Mouse (Mus musculus): Measurements from ENCODE around the gene Wdfy2.

Gene Wdfy2

DNA sequence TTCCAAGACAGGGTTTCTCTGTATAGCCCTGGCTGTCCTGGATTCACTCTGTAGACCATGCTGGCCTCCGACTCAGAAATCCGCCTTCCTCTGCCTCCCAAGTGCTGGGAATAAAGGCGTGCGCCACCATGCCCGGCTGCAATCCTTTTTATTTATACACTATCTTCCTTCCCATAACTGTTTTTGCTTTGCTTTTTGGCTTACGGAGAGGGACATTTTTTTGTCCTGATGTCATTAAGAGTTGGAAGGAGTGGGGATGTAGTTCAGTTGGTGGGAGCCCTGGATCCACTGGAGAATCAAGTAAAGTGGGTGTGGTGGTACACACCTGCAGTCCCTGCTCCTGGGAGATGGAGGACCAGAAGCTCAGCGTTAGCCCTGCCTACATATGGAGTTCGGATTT is 6.7 kb downstream of the Wdfy2 start:
- DNase-seq: no peak

DNA sequence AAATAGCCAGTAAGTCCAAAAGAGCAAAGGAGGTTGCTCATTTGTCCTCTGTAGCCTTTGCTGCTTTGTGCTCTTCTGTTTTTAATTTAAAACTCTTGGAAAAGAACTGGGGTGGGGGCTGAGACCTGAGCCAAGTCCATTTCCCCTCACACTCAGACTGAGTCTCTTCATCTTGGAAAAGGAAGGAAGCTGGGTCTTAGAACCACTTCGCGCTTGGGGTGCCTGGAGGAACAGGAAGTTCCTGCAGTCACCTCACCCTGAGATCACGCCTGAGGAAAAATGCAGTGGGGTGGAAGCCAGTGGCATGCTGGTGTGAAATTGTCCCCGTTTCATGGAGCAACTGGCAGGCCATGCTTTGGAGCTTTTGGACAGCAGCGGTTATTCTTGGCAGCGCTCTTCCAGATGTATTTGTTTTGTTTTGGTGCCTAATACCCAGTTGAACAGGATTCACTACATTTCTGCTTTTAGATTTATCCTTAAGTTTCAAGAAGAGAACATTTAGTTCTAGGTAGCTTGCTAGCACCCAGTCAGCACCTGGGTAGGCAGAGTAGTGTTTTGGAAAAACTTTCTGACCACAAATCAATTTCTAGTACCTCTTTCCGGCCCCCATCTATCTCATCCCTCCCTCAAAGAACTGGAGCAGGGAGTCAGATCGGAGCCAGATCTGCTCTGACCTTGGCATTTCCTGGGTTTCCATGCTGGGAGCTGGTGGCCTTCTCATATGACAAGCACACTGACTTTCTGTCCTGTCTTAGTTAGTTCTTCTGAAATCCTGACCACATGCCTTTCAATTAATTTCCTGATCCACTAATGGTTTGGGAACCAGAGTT is 7.7 kb downstream of the Wdfy2 start:
- peak; percentile 71 for DNase-seq

DNA sequence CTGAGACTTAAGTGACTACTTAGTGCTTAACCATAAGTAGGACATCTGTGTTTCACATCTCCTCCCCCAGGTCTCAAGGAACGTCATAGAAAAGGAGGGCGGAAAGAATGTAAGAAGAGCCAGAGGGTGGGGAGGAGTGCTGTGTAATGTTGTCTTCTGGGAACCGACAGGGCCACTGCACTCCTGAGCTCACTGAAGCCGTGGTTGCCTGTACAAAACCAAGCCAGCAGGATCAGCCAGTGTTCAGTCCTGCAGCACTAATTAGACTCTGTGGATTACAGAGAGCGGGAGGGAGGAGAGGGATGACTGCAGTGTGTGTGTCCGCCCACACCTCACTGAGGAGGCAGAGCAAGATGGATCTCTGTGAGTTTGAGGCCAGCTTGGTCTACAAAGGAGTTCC is 13.5 kb downstream of the Wdfy2 start:
- DNase-seq: peak; percentile 44

DNA sequence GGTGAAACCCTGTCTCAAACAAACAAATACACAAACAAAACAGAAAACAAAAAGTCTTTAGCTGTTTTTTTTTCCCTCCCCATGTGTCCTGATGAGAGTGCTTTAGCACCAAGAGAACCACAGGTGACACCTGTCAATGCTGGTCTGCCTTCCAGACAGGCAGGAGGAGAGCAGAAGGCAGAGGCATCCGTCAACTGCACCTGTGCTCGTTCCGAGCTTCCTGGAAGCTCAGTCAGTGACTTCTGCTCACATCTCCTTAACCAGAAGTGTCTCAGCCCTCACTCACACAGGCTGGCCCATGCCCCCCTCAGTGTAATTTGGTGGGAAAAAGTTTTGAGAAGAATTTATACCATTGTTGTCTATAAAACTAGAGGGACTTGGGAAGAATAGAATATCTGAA is 15.4 kb downstream of the Wdfy2 start:
- no peak for DNase-seq

DNA sequence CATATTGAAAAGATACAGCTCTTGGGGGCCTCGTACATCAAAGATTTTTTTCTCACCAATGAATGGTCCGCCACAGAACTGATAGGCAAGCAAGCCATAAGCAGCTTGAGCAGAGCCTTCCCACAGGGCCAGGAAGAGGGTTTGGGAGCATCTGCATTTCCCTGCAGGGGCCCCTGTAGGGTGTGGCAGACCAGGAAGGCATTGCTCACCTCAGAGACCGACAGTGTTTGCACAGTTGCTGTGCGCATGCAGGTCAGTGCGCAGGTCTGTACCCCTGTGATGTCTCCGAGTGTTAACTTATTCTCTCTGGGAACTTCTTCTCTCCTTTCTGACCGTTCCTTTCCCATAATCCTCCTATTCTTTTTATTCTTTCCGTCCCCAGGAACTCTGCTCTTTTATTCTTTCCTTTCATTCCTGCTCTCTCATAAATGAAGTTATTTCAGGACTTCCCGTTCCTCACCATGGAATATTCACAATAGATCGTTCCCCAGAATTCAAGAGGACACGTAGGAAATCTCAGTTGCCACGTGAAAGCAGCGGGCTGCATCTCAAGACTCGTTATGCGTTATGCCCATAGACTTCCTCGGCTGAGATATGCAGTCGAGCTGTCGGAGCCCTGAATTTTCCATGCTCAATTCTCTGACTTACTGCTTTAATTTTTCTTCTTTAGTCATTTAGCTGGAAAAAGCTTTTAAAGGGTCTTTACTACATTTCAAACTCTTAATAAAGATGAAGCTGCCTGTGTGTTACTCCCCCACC is 17.8 kb downstream of the Wdfy2 start:
- DNase-seq: no peak

DNA sequence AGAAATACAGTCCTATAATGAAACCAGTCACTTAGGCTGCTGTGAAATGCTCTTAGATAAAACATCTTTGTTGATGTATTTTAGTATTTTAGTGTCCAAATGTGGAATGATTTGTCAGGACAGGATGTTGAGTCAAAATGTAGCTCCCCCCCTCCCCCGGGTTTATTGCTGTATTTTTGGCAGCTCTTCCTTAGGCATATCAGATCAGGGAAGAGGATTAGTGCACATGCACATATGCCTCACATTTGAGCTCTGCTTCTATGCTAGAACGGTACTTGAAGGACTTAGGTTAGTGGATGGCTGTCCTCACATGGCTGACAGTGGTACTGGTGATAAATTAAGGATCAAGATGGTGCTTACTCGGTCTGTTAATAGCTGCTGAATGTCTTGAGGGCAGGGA is 18.4 kb downstream of the Wdfy2 start:
- peak; percentile 44 for DNase-seq

DNA sequence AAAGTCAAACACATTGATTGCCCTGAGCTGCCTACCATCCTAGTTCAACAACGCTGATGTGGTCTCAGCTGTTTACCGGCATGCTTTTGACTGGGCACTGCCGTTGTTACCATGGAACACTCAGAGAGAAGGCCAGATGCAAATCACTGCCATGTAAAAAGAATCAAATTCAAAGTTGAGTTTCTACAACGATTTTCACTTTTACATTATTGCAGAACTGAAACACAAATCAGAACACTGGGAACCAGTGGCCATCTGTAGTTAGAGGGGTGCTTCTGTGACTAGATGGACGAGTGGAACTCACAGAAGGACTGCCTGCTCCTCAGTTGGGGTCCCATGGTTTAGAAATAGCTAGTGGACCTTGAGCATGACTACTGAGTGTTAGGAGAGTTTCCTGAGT is 19.0 kb downstream of the Wdfy2 start:
- DNase-seq: no peak

DNA sequence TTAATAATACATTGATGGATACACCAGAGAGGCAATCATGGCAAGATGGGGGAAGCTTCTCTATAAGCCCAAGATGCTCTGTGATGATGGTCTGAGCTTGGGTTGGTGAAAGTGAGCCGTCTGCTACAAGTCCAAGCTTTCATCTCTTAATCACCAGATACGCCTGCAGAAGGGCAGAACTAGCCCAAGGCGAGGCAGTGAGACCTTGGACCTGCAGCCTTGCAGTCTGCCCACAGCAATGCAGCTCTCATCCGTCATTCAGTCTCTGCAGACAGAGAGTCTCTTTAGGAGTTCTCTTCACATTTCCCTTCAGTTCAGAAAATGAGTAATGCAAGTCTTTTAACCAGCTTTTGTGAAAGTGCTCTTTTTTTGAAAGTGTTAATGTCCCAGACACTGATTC is 20.4 kb downstream of the Wdfy2 start:
- no peak for DNase-seq

DNA sequence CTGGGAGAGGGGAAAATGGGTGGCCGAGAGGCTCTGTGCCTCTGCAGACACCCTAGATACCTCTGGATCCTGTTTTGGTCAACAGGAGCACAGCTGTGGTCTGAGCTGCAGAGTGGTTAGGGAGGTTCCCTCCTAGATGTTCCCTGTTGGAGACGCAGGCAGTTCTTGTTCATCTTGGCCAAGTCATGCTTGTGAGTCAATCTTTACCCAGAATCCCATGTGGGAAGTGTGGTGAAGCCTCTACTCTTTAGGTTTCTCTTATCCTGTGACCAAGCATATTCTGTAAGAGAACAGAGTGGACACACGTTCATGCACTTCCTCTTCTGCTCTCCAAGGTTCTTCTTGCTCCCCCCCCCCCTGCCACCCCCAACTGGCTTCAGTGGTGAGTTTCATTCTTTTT is 20.8 kb downstream of the Wdfy2 start:
- no peak for DNase-seq

DNA sequence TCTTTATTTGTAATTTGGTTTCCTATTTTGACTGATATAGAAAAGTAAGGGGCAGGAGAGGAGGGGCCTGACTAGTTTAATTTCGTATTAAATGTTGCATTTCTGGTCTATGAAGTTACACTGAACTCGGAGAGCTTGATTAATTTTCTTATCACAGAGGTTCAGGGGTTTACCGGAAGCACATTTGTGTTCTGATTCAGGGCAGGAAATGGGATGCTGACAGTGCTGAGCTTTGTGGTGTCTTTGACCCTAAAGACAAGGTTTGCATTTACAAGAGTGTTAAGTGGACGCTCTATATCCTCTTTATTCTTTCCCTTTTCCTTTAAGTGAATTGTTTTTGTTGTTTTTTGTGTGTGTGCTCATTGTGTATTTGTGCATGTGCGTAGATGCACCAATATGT is 25.1 kb downstream of the Wdfy2 start:
- DNase-seq: no peak

DNA sequence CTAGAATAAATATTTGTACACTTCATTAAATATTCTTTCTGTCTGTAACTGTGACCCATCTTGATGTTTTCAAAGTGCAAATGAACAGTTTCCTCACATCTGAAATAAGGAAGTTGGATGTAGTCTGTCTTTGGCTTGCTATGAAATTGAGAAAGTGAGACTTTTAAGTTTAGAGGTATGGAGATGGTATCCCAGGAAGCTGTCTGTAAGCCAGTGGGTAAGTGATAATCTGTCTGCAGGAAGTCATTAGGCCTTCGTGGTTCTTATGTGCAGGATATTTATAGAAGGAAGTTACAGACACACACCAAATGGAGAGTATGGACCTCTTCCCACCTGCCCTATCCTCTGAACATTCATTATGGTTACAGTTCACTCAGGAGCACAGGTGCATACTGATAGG is 26.8 kb downstream of the Wdfy2 start:
- no peak for DNase-seq

DNA sequence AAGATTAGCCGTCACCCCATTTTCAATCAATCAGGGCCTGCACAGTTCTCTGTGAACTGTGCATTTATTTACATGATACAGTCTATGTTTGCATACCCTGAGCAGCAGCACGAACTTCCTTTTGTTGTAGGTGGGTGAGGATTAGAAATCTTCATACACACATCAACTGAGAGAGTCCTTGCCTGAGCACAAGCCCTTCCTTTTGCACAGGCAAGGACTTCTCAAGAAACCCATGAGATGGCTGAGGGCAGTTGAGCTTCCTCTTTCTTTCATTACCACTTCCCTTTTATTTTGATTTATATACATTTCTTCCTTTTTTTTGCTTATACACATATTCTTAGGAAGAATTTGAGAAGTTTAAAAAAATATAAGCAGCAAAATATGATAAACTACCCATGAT is 27.9 kb downstream of the Wdfy2 start:
- DNase-seq: no peak

DNA sequence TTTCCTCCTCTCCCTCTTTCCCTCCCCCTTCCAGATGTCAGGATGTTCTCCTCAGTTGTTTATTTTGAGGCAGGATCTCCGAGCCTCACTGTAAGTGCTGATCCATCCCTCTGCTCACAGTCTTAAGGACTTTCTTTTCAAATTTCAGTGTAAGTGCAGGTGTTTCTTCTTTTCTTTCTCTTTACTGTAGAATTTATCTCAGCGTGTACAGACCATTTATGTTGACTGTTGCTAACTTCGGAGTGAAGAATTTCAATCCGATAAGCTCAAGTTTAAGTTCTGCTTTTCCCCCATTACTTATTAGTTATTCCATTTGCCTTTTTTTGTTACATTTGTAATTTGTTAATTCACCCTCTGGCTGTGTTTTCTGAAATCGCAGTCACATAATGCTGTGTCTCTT is 29.6 kb downstream of the Wdfy2 start:
- DNase-seq: no peak

DNA sequence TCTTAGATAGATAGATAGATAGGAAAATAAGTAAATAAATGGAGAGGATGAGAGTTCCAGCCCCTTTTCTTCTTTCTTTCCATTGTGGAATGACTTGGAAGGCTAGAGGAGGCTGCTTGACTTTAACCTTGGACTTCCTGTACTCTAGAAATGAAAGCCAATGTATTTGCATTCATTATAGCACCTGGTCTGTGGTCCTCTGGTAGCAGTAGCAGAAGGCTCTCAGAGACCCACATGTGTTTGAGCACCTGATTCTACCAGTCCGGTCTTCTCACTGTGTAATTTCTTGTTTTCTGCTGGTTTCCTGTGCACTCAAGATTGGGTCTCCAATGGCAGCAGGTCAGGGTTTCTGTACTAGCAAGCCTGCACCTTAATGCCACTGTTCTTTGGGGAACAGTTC is 30.1 kb downstream of the Wdfy2 start:
- DNase-seq: no peak

DNA sequence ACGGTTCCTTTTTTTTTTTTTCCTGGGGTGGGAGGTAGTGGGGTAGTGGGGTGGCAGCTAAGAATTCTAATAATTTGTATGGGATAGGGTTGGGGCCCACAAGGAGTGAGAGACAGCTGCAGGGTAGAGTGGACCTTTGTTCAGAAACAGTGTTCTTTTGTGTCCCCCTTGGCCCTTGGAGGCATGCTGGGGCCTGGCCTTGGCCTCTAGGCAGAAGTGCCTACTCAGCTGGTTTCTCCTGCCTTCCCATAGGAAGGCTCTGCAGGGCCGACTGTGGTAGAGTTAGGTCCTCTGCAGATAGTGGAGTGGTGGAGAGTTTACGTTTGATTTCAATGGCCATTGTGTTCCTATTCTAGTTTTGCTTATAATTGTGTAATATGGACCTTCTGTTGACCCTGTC is 30.8 kb downstream of the Wdfy2 start:
- DNase-seq: no peak

DNA sequence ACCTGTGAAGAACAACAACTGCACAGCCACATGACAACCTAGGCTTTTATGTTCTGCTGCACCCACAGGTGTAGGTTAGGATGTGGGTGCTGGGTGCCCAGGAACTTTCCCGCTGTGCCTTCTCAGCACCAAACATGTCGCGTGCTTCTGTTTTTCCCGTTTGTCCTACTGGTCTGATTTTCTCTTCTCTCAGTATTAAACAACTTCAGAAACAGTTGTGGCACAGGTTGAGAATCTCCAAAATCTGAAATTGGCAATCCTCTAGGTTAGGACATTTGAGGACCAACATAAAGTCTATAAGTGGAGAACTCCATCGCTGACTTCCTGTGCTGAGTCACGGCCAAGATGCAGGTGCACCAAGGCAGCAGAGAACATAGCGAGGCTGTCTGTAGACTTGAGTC is 32.8 kb downstream of the Wdfy2 start:
- DNase-seq: no peak

DNA sequence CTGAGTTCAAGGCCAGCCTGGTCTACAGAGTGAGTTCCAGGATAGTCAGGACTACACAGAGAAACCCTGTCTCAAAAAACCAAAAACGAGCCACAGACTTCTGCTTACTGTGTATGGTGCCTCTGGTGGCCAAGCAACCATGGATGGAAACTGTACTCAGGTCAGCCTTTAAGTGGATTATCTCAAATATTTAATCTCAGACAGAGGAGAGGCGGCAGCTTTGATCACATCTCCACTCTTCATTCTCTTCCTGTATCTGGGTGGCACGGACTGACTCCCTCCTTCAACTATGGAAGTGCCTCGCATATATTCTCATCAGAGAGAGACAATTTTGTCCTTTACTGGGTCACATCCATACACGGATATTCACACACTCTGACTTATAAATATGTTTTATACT is 34.0 kb downstream of the Wdfy2 start:
- DNase-seq: no peak

DNA sequence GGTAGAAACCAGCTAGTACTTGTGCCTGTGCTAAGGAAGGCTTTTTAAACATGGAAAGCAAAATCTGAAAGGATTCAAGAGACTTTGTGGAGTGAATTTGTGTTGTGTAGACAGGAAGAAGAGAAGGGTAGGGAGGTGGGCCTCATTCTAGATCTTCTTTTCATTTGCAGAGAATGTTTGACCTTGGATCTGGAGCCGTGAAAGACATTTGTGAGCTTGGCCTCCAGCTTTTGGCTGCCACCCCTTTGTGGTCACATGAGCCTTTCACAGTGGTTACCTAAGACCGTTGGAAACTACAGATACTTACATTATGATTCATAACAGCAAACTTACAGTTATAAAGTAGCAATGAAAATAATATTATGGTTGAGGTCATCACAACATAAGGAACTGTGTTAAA is 34.5 kb downstream of the Wdfy2 start:
- no peak for DNase-seq

DNA sequence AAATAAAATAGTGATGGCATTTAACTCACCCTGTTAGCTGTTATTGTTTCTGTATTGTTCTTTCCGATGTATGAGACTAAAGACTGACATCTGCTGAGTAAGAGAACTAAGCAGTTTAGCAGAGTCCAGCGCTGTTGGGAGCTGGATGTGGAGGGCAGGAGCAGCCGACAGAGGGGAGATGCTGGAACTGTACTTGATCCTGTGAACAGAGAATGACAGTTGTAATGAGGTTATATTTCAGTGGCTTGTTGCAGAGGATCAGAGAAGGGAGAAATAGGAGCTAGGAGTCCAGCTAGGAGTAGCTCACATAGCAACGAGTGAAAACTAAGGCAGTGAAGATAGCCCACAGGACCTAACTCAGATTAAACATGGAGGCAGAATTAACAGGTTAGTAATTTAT is 36.3 kb downstream of the Wdfy2 start:
- no peak for DNase-seq

DNA sequence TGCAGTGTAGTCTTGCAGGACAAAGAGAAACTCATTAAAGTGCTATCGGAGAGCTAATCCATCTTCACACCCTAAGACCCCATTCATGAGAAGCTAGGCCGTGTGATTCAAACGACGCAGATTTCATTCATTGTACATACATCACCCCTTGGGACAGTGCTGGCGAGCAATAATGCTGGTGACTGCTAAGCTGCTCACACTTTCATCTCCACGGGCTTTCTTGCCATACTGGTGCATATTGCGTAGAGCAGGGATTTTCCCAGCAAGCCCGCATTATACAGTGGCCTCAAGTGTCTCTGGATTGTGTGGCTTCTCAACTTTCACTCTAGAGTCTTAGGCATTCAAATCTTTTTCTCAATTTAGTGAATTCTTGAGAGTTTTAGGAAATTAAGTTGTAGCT is 36.9 kb downstream of the Wdfy2 start:
- DNase-seq: no peak

DNA sequence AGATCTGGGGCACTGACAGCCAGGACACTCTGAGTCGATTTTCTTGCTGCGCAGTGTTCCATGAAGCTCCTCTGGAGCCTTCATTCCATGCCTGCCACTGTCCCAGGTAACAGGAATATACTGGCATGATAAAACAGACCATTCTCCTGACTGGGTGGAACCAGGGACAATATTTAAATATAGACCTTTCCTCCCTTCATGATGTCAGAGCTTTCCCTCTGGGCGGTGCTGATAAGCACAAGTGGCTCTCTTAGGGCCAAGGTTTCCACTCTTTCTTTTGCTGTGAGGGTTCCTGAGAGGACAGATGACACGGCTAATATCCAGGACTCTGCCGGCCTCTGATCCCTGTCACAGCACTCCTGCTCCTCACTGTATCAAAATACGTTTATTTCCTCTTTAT is 40.6 kb downstream of the Wdfy2 start:
- no peak for DNase-seq

DNA sequence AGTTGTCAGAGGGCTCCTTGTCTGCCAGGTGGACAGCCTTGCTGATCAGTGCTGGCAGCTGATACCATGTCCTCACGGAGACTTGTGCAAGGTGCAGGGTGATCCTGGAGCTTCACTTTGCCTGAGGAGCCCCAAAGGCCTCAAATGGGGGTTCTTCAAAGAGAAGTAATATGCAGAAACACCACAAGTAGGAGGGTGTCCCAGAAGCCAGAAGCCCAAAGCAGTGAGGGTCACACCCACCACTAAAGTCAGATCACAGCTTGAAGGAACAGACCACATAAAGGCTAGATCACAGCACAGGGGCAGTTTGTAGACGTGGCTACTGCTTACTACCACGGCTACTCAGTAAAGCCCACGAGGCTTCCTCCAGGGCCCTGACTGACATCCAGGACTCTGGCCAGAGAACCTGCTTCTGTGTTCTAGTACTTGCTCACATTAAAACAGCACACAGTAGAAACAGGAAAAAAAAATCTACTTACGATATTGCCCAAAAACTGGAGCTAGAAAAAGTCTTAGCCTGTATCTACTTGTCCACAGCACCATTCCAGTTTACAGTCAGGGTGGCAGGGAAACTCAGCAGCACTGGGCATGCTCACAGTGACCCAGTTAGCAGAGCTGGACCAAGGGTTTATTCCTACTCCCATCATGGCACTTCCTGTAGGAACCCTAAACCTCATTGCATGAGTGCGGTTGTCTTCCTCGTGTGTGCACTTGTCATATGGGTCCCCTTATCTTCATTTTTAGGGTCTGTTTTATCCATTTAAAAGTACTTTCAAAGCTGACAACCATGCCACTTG is 41.4 kb downstream of the Wdfy2 start:
- no peak for DNase-seq

DNA sequence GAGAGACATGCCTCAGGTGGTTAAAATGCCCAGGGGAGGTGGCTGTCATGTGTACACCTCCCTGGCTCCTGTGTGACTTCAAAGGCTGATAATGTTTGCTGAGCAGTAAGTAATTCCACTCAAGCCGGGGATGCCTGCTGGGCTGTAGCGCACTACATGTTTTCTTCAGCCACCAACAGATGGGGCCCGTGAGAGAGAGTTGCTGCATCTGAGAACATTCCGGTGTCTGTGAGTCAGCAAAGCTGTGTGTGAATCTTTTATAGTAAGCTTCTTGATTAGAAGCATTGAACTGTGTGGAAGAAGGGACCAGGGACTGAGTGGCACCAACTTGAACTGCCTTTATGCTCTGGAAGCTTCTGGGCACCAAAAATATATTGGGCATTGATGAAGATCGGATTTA is 42.0 kb downstream of the Wdfy2 start:
- peak; percentile 79 for DNase-seq

Measured in kidney, postnatal 14 days (tissue).